In genomic region chrX:85776544-85777087, GRCm38 (mm10) we compare ENCODE assay signal across 8 mouse cellular contexts. TPM values are rescaled to one million over a fixed set of nuclear protein-coding genes. Genes with fewer than 3 reads are reported as not detected.
A peak's percentile ranks its signal among the peaks of the same experiment; 100 is the strongest.
DNase-seq lines count a peak whose midpoint lies in the region; ATAC-seq and TF ChIP-seq lines count a peak whose summit lies in the region.

Gene Gk, minus strand, starts transcription at chrX:85776819.

- DNase-seq in ES-E14 (ENCODE audit: low read depth, low spot score): peak; percentile 83
- peak; percentile 98 for DNase-seq in cerebellum, adult 11-12 months
- DNase-seq in heart, postnatal 25 days (ENCODE audit: low spot score): peak; percentile 95
- DNase-seq in layer of hippocampus, adult 18-20 months (ENCODE audit: low spot score in 2 of 2): peak; percentile 96 to 97
- DNase-seq in lung, adult 2 months: peak; percentile 93
- peak; percentile 95 to 96 for DNase-seq in thymus, adult 18-20 months

- no peaks in the 10 kb centered on the region for H3K36me3 ChIP-seq in ES-E14 (ENCODE audit: control insufficient read depth, insufficient read depth, low read length, poor library complexity, severe bottlenecking)
- H3K36me3 ChIP-seq in forebrain, embryonic 15.5 days: no peaks in the 10 kb centered on the region

- peak; percentile 99 for ATAC-seq in forebrain, embryonic 15.5 days (replicated peaks)
- ATAC-seq in neutrophil, adult 5-6 weeks (ENCODE audit: extremely low read depth, insufficient number of reproducible peaks, low FRiP score, poor library complexity, severe bottlenecking): peak; percentile 95

- WGBS in forebrain, embryonic 15.5 days: 17% methylated on average over 42 of the region's 45 CpGs
- WGBS in lung, adult 2 months: 27% methylated on average over 45 of the region's 45 CpGs

- H3K4me2 ChIP-seq in forebrain, embryonic 15.5 days (replicated peaks): peak within 1 kb of the TSS; percentile 61

- intact Hi-C loops in heart, postnatal 25 days (cut with DNase I): no loop called here

- H3K9me3 ChIP-seq in ES-E14 (ENCODE audit: control insufficient read depth, insufficient read depth, low read depth, low read length): no peaks in the 10 kb centered on the region
- no peaks in the 10 kb centered on the region for H3K9me3 ChIP-seq in forebrain, embryonic 15.5 days

- H3K9ac ChIP-seq in ES-E14 (ENCODE audit: insufficient read depth, low read depth, low read length, poor library complexity, severe bottlenecking): peak within 1 kb of the TSS; percentile 84
- H3K9ac ChIP-seq in forebrain, embryonic 15.5 days (replicated peaks): peak within 1 kb of the TSS; percentile 61

- no peak for TF ChIP-seq CTCF in lung, adult 2 months (IDR thresholded peaks at IDR 0.05; ENCODE audit: insufficient read depth, low read length)

- no peaks in the 10 kb centered on the region for H3K27me3 ChIP-seq in forebrain, embryonic 15.5 days

- TF ChIP-seq POLR2A in lung, adult 2 months (IDR thresholded peaks at IDR 0.05; ENCODE audit: borderline replicate concordance, extremely low read depth, low read depth, low read length): peak; percentile 74; the same call in 1 of the 2 replicates

- peak within 1 kb of the TSS; percentile 91 for H3K27ac ChIP-seq in ES-E14 (ENCODE audit: insufficient read depth, low read depth, low read length, poor library complexity, severe bottlenecking)
- H3K27ac ChIP-seq in forebrain, embryonic 15.5 days (replicated peaks): peak within 1 kb of the TSS; percentile 86

- peak within 1 kb of the TSS; percentile 76 to 80 for H3K4me3 ChIP-seq in ES-E14 (ENCODE audit: insufficient read depth in 1 of 2, low read depth in 1 of 2, low read length in 2 of 2, poor library complexity in 1 of 2, severe bottlenecking in 1 of 2)
- peak within 1 kb of the TSS; percentile 54 for H3K4me3 ChIP-seq in forebrain, embryonic 15.5 days
- H3K4me3 ChIP-seq in lung, adult 2 months (replicated peaks; ENCODE audit: extremely low read depth, low read depth, low read length): peak within 1 kb of the TSS; percentile 82

- 0 out of 4 replicates have a peak, but pooled peaks cover 0 to 2% of the 10 kb centered on the region in 2 experiments for H3K4me1 ChIP-seq in ES-E14 (ENCODE audit: control insufficient read depth in 2 of 2, insufficient read depth in 2 of 2, low read length in 2 of 2, poor library complexity in 1 of 2)
- H3K4me1 ChIP-seq in forebrain, embryonic 15.5 days: no peaks in the 10 kb centered on the region
- no peaks in the 10 kb centered on the region; the same call in 1 of the 2 replicates for H3K4me1 ChIP-seq in lung, adult 2 months (ENCODE audit: control insufficient read depth, insufficient read depth, low read length)

- in situ Hi-C loops in ES-E14 (cut with MboI; ENCODE audit: low sequenced_read_pairs in 2 of 2, unreplicated experiment in 2 of 2): no loop called here

TF ChIP-seq in ES-E14, 5 proteins besides CTCF, POLR2A, EP300 and RAD21:
- TF ChIP-seq MAFK (IDR thresholded peaks at IDR 0.05; ENCODE audit: insufficient read depth, low read depth, low read length) (no peak), ZNF384 (IDR thresholded peaks at IDR 0.05; ENCODE audit: low read depth, low read length) (no peak), HCFC1 (IDR thresholded peaks at IDR 0.05; ENCODE audit: borderline replicate concordance, insufficient read depth, low read length) (no peak), ZC3H11A (IDR thresholded peaks at IDR 0.05; ENCODE audit: borderline replicate concordance, low read depth, low read length) (no peak), CHD2 (IDR thresholded peaks at IDR 0.05; ENCODE audit: low read depth, low read length) (no peak)

RNA-seq across cellular contexts. Expression of gene Gk, which starts in this region (rescaled TPM):
- 7.0 and 8.9 TPM in 2 replicates for total RNA-seq in ES-E14 (2012; rRNA removed)
- polyA plus RNA-seq in forebrain, embryonic 15.5 days (2015; fragmentation: Nextera tagmentation; extraction: Ambion mirVana): 7.6 and 8.6 TPM in 2 replicates
- total RNA-seq in heart, postnatal 25 days (2021): 10 to 100 TPM; 25.4 to 29.7 TPM
- total RNA-seq in layer of hippocampus, adult 18-20 months (2021): 10 to 100 TPM; 20.6 to 27.5 TPM
- 1.3 and 3.9 TPM in 2 replicates for polyA plus RNA-seq in lung, adult 2 months (2012; rRNA removed)
- 56.2 and 64.9 TPM in 2 replicates for total RNA-seq in neutrophil, adult 5-6 weeks (2017)

Comparison
In these comparisons a context has a peak if more than half of its experiments do, and no peak if none do; other contexts are left out.
1. Peak in every context shown above with its lines: DNase-seq, ATAC-seq, H3K4me3 ChIP-seq and H3K27ac ChIP-seq.